Comparison of ENCODE assay signal across 8 mouse cellular contexts in the genomic region with DNA sequence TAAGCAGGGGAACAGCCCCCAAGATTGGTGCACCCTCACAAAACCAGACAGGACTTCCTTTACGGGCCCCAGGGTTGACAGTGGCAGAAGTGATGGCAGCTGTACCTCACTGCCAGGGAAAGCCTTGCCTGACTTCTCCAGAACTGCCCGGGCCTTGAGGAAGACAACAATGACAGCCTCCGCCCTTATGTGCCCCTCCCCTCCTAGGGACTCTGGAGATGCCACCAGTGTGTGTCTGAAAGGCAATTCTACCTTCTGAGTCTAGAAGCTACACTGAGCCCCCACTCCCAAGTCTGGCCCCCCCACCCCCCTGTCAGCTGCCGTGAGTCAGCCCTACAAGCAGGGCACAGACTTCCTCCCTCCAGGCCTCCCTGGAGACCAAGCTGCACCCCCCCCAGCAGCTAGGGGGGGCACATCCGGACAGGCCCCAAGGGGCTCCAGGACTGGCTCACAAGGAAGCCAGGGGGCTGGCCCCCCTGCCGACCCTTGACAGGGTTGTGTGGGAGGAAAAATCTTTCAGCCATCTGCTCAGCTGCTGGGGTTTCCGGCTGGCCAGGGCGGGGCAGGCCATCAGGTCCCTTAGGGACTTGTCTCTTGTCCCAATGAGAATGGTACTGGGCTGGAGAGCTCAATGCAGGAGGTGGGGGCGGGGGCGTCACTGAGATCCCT. TPM values are rescaled to one million over a fixed set of nuclear protein-coding genes. Genes with fewer than 3 reads are reported as not detected.
DNase-seq lines count a peak whose midpoint lies in the region; ATAC-seq and TF ChIP-seq lines count a peak whose summit lies in the region.

No protein-coding gene starts in this region.

- peak overlapping the region; percentile 93 for H3K27ac ChIP-seq in lung, postnatal 0 days (ENCODE audit: low read length)
- no peak overlapping the region for H3K27ac ChIP-seq in forebrain, embryonic 16.5 days (ENCODE audit: low read length)

- peak; percentile 53; the same call in 1 of the 2 replicates for TF ChIP-seq EP300 in lung, postnatal 0 days (IDR thresholded peaks at IDR 0.05)

- no peak overlapping the region; the same call in 1 of the 2 replicates for H3K9ac ChIP-seq in lung, postnatal 0 days (replicated peaks; ENCODE audit: low read depth)
- H3K9ac ChIP-seq in forebrain, embryonic 16.5 days (replicated peaks; ENCODE audit: low read depth, low read length): no peak overlapping the region

- ATAC-seq in lung, postnatal 0 days: peak; percentile 40
- no peak for ATAC-seq in forebrain, embryonic 16.5 days

- no peaks in the 10 kb centered on the region for H3K9me3 ChIP-seq in lung, postnatal 0 days (ENCODE audit: low read length)
- H3K9me3 ChIP-seq in forebrain, embryonic 16.5 days (ENCODE audit: control insufficient read depth, low read length): no peaks in the 10 kb centered on the region

- WGBS in lung, postnatal 0 days: 42% methylated on average over 9 of the region's 10 CpGs
- WGBS in forebrain, embryonic 16.5 days: 78% methylated on average over 10 of the region's 10 CpGs

- DNase-seq in 3134 (ENCODE audit: extremely low read depth, insufficient read length, low spot score) (peak; percentile 82), MN1 (ENCODE audit: low spot score) (peak; percentile 69)
- peak; percentile 86 for DNase-seq in heart, adult 8-10 months (ENCODE audit: low spot score)
- peak; percentile 88 for DNase-seq in kidney, adult 9 months
- DNase-seq in lung, postnatal 0 days (ENCODE audit: low spot score): peak; percentile 77
- DNase-seq in splenic B cell, adult 2 months (ENCODE audit: low read depth, low spot score): peak; percentile 96
- no peak for DNase-seq in urinary bladder, adult 18-20 months (ENCODE audit: low spot score in 2 of 2)

- H3K27me3 ChIP-seq in lung, postnatal 0 days (replicated peaks; ENCODE audit: insufficient read depth, low read length): no peaks in the 10 kb centered on the region
- no peaks in the 10 kb centered on the region for H3K27me3 ChIP-seq in splenic B cell, adult 2 months (ENCODE audit: control insufficient read depth, insufficient read depth, low read length, poor library complexity, severe bottlenecking)
- peaks cover 17% of the 10 kb centered on the region for H3K27me3 ChIP-seq in forebrain, embryonic 16.5 days (replicated peaks; ENCODE audit: control insufficient read depth, insufficient read depth, low read length)

- peak overlapping the region; percentile 67 for H3K4me2 ChIP-seq in lung, postnatal 0 days (replicated peaks; ENCODE audit: low read depth, low read length)
- H3K4me2 ChIP-seq in forebrain, embryonic 16.5 days (ENCODE audit: low read length): no peak overlapping the region

- no peak for TF ChIP-seq CTCF in lung, postnatal 0 days (IDR thresholded peaks at IDR 0.05)

- H3K4me1 ChIP-seq in lung, postnatal 0 days (ENCODE audit: insufficient read depth, low read depth, low read length): peaks cover 39% of the 10 kb centered on the region
- H3K4me1 ChIP-seq in forebrain, embryonic 16.5 days (replicated peaks; ENCODE audit: control insufficient read depth, insufficient read depth, low read length): peaks cover 37% of the 10 kb centered on the region

- no peaks in the 10 kb centered on the region for H3K36me3 ChIP-seq in lung, postnatal 0 days (ENCODE audit: insufficient read depth, low read length)
- peaks cover 5% of the 10 kb centered on the region for H3K36me3 ChIP-seq in splenic B cell, adult 2 months (ENCODE audit: control insufficient read depth, insufficient read depth, low read length, poor library complexity, severe bottlenecking)
- no peaks in the 10 kb centered on the region for H3K36me3 ChIP-seq in forebrain, embryonic 16.5 days (ENCODE audit: control insufficient read depth, insufficient read depth)

- H3K4me3 ChIP-seq in lung, postnatal 0 days (ENCODE audit: low read depth, low read length): 0 out of 2 replicates have a peak overlapping the region, but pooled peaks have one; percentile 86
- H3K4me3 ChIP-seq in forebrain, embryonic 16.5 days (replicated peaks; ENCODE audit: low read length): no peak overlapping the region

RNA-seq across cellular contexts. Expression of gene Sh2b3, which starts 3.7 kb away (rescaled TPM):
- 10 to 100 TPM; 19.2 to 23.0 (median 22.3) TPM for total RNA-seq in heart, adult 8-10 months (2022)
- 24.4 and 26.2 TPM in 2 replicates for polyA plus RNA-seq in lung, postnatal 0 days (2015; fragmentation: Nextera tagmentation; extraction: Ambion mirVana)
- polyA plus RNA-seq in forebrain, embryonic 16.5 days (2015; fragmentation: Nextera tagmentation; extraction: Ambion mirVana): 5.5 and 5.9 TPM in 2 replicates

RNA-seq across cellular contexts. Expression of gene Pheta1, which starts 15.1 kb away (rescaled TPM):
- 10 to 100 TPM in 1 of 4 experiments, 1 to 10 TPM in 3; 8.6 to 10.1 (median 9.1) TPM for total RNA-seq in heart, adult 8-10 months (2022)
- polyA plus RNA-seq in lung, postnatal 0 days (2015; fragmentation: Nextera tagmentation; extraction: Ambion mirVana): 22.7 and 23.4 TPM in 2 replicates
- polyA plus RNA-seq in forebrain, embryonic 16.5 days (2015; fragmentation: Nextera tagmentation; extraction: Ambion mirVana): 55.7 TPM in 2 replicates

Comparison
In these comparisons a context has a peak if more than half of its experiments do, and no peak if none do; other contexts are left out.
1. DNase-seq: peak in 3134 (single experiment), MN1 (single experiment), heart, adult 8-10 months (single experiment), kidney, adult 9 months (single experiment), lung, postnatal 0 days (single experiment) and splenic B cell, adult 2 months (single experiment); none in urinary bladder, adult 18-20 months (0 of 2).